Mouse (Mus musculus): ENCODE data around the gene Mapk9. TPM values are rescaled to one million over a fixed set of nuclear protein-coding genes. Genes with fewer than 3 reads are reported as not detected.

Mapk9 gene
- polyA plus RNA-seq, 1 experiment from 2014 or later = 49.2 TPM

- Histone ChIP-seq H3K36me3 (ENCODE audit: inconsistent target) (no peaks in the 10 kb centered on the region), H3K4me3 (ENCODE audit: inconsistent target) (peak overlapping the region; percentile 58), H3K79me2 (ENCODE audit: inconsistent target) (peaks cover 62% of the 10 kb centered on the region), H3K27ac (peak overlapping the region; percentile 35)
- WGBS (ENCODE audit: missing documents) = 47% methylated on average over 4 of the region's 4 CpGs
Observed at GRCm38 (mm10) chr11:49848080-49848815, 1.7 kb downstream of the Mapk9 start.

DNA sequence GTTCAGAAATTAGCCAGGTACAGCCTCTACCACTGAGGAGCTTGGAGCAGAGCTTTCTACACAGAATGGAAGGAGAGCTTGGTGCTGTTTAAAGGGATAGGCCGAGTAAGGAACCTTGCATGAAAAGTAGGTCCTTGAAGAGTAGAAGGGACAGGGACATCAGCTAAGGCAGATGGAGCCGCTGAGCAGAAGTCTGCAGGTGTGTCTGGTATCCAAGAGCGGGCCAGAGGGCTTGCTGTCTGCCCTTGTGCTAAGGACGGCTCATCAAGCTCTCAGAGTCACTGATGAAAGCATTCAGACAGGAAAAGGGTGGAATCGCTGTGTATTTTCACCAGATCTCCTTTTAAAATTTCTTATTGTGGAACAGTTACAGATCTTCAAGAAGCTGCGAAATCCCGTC is 3.8 kb downstream of the Mapk9 start:
- Histone ChIP-seq H3K79me2 (ENCODE audit: inconsistent target) (peaks cover 71% of the 10 kb centered on the region), H3K27ac (no peak overlapping the region), H3K4me3 (ENCODE audit: inconsistent target) (no peak overlapping the region), H3K36me3 (ENCODE audit: inconsistent target) (no peaks in the 10 kb centered on the region)
- WGBS (ENCODE audit: missing documents) = 97% methylated on average over 7 of the region's 7 CpGs

DNA sequence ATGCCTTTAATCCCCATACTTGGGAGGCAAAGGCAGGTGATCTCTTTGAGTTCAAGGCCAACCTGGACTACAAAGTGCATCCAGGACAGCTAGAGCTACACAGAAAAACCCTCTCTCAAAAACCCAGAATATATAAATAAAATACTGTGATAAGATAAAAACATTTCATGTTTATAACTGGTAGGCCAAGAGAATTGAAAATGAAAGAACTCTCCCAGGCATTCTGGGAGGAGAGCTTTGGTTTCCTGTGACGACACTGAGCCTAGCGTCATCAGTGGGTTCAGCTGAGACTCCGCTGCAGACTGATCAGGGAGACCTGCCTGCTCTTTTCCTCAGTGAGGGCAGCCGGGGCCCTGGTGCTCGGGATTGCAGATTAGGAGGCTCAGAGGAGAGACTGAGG is 8.6 kb downstream of the Mapk9 start:
- 55% methylated on average over 5 of the region's 5 CpGs for WGBS (ENCODE audit: missing documents)
- no peak overlapping the region for H3K4me3 ChIP-seq (ENCODE audit: inconsistent target)
- peaks cover 40% of the 10 kb centered on the region for H3K79me2 ChIP-seq (ENCODE audit: inconsistent target)
- H3K27ac ChIP-seq = no peak overlapping the region
- no peaks in the 10 kb centered on the region for H3K36me3 ChIP-seq (ENCODE audit: inconsistent target)

DNA sequence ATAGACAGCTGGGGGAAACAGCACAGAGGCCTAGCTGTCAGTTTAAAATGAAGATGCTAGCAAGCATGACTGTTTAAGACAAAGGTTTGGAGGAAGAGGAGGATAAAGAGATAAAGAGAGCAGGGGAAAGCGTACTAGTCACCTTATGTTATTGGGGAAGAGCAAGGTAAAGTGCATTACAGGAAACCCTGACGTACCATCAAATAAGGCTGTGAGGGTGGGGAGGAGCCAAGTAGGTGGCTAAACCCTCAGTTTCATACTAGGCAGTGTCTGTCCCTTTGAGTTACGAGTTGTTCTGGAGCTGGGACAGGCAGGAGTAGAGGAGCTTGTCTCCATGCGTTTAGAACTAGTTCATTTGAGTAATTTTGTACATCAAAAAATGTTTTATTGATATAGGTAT is 14.6 kb downstream of the Mapk9 start:
- H3K27ac ChIP-seq = no peak overlapping the region
- 98% methylated on average over 4 of the region's 4 CpGs for WGBS (ENCODE audit: missing documents)
- H3K79me2 ChIP-seq (ENCODE audit: inconsistent target) = no peaks in the 10 kb centered on the region
- H3K36me3 ChIP-seq (ENCODE audit: inconsistent target) = peaks cover 25% of the 10 kb centered on the region; the same call in 1 of the 2 replicates
- no peak overlapping the region for H3K4me3 ChIP-seq (ENCODE audit: inconsistent target)

DNA sequence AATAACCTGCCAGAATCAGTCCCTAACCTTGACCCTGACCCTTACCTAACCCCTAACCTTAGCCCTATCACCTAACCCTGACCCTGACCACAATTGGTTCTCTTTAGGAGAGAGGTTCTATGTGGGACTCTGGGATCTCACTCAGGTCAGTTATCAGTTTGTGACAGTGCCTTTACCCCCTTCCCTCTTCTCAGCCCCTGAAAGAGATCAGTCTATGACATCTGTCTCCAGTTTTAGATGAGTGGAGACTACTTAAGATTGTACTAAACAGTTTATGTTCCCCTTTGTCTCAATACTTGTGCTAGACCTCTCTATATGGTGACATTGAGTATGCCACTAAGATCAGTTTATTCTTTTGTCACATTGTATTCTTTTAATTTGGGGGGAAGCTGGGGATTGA is 17.4 kb downstream of the Mapk9 start:
- H3K27ac ChIP-seq = no peak overlapping the region

GRCm38 (mm10) chr11:49867320-49867719 is 20.8 kb downstream of the Mapk9 start:
- Histone ChIP-seq H3K4me3 (ENCODE audit: inconsistent target) (no peak overlapping the region), H3K27ac (no peak overlapping the region), H3K36me3 (ENCODE audit: inconsistent target) (peaks cover 51% of the 10 kb centered on the region), H3K79me2 (ENCODE audit: inconsistent target) (no peaks in the 10 kb centered on the region)
- WGBS (ENCODE audit: missing documents) = 87% methylated on average over 5 of the region's 5 CpGs

More for the DNA sequence above, 17.4 kb downstream of the Mapk9 start:
- Histone ChIP-seq H3K4me3 (ENCODE audit: inconsistent target) (no peak overlapping the region), H3K79me2 (ENCODE audit: inconsistent target) (no peaks in the 10 kb centered on the region), H3K36me3 (ENCODE audit: inconsistent target) (peaks cover 36% of the 10 kb centered on the region)

- H3K79me2 ChIP-seq (ENCODE audit: inconsistent target) = no peaks in the 10 kb centered on the region
- H3K27ac ChIP-seq = no peak overlapping the region
- peaks cover 63% of the 10 kb centered on the region for H3K36me3 ChIP-seq (ENCODE audit: inconsistent target)
- no peak overlapping the region for H3K4me3 ChIP-seq (ENCODE audit: inconsistent target)
Observed at GRCm38 (mm10) chr11:49869762-49870161, 23.2 kb downstream of the Mapk9 start.

GRCm38 (mm10) chr11:49871914-49872313 is 25.4 kb downstream of the Mapk9 start:
- H3K79me2 ChIP-seq (ENCODE audit: inconsistent target) = no peaks in the 10 kb centered on the region
- WGBS (ENCODE audit: missing documents) = 58% methylated on average over 6 of the region's 6 CpGs
- H3K36me3 ChIP-seq (ENCODE audit: inconsistent target) = peaks cover 59% of the 10 kb centered on the region
- H3K4me3 ChIP-seq (ENCODE audit: inconsistent target) = no peak overlapping the region
- H3K27ac ChIP-seq = no peak overlapping the region

DNA sequence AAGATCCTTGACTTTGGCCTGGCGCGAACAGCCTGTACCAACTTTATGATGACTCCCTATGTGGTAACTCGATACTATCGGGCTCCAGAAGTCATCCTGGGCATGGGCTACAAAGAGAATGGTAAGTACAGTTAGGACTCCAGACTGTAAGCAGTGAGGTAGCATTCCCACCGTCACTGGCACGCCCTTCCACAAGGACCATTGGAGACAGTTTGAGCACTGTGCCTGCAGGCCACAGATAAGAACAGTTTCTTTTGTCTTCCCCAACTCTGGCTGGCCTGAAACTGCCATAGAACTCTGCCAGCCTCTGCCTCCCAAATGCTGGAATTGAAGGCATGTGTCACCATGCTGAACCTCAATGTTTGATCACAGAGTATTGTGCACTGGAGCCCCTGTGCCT is 26.2 kb downstream of the Mapk9 start:
- peaks cover 61% of the 10 kb centered on the region for H3K36me3 ChIP-seq (ENCODE audit: inconsistent target)
- no peaks in the 10 kb centered on the region for H3K79me2 ChIP-seq (ENCODE audit: inconsistent target)
- no peak overlapping the region for H3K27ac ChIP-seq

GRCm38 (mm10) chr11:49876948-49877817 is 30.6 kb downstream of the Mapk9 start:
- peaks cover 75% of the 10 kb centered on the region for H3K36me3 ChIP-seq (ENCODE audit: inconsistent target)
- no peak overlapping the region for H3K27ac ChIP-seq
- 95% methylated on average over 8 of the region's 8 CpGs for WGBS (ENCODE audit: missing documents)
- no peak overlapping the region for H3K4me3 ChIP-seq (ENCODE audit: inconsistent target)
- no peaks in the 10 kb centered on the region for H3K79me2 ChIP-seq (ENCODE audit: inconsistent target)

More for the DNA sequence above, 26.2 kb downstream of the Mapk9 start:
- H3K4me3 ChIP-seq (ENCODE audit: inconsistent target) = no peak overlapping the region
- 99% methylated on average over 6 of the region's 6 CpGs for WGBS (ENCODE audit: missing documents)

DNA sequence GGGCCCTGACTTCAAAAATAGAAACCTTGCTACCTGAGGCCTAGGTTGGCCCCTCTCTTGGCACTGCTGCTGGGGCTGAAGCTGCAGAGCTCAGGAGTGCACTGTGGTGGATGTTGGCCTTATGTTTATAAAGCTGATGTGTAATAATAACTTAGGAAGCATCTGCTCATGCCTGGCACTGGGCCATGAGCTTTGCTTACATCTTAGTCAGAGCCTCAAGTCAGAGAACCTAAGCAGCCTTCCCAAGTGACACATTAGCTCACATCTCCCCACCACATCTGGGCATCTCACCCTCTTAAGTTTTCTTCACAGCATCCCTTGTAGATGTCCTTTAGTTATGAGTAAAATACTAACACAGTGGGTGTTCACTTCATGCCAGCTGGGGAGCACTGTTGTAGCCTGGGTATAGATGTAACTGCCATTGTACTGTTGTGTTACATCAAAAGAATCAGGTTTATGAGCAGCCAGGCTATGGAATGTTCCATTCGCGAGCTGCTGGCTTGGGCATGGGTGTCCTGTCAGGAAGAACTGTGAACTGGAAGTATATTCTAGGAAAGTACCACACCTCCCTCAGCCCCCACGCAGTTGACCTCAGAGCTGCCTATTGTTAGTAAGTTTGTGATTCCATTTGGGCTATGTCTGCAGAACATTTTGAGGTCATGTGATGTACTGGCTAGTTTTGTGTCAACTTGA is 33.5 kb downstream of the Mapk9 start:
- H3K79me2 ChIP-seq (ENCODE audit: inconsistent target) = no peaks in the 10 kb centered on the region
- peaks cover 73% of the 10 kb centered on the region for H3K36me3 ChIP-seq (ENCODE audit: inconsistent target)
- no peak overlapping the region for H3K27ac ChIP-seq
- 100% methylated on average over 3 of the region's 3 CpGs for WGBS (ENCODE audit: missing documents)
- H3K4me3 ChIP-seq (ENCODE audit: inconsistent target) = no peak overlapping the region

DNA sequence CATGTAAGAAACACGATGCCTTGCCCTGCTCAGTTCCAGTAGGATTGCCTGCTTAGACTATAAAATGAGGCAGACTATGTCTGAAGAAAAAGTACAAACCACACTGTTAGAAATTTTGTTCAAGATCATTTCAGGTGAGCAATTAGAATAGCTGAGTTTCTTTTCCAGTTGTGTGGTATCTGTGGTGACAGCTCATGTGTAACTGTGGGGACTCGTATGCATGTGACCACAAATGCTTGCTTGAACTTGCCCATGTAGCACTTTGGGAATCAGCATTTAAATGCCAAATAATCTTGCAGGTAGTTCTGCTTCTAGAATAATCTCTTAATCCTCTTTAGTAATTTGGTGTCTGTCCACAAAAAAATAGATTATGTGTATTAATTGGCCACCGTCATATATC is 36.8 kb downstream of the Mapk9 start:
- Histone ChIP-seq H3K27ac (no peak overlapping the region), H3K4me3 (ENCODE audit: inconsistent target) (no peak overlapping the region), H3K36me3 (ENCODE audit: inconsistent target) (peaks cover 69% of the 10 kb centered on the region), H3K79me2 (ENCODE audit: inconsistent target) (no peaks in the 10 kb centered on the region)
- 96% methylated on average over 2 of the region's 3 CpGs for WGBS (ENCODE audit: missing documents)

DNA sequence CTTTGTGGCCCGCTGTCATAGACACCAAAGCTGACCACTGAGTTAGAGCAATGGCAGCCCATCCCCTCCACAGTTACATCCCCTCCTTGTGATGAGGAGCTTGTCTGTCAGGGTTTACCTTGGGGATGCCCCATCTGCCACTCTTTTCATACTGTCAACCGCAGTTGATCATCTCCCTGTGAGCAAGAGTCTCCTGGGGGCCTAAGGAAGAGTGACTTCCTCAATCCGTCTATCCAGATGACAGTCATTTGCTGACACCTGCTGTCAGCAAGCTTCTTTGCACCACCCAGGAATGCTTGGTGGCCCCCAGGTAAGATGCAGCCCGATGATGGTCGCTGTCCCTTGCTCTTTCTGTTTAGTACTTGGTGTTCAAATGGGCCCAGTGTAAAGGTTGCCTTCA is 41.9 kb downstream of the Mapk9 start:
- H3K4me3 ChIP-seq (ENCODE audit: inconsistent target) = no peak overlapping the region
- H3K27ac ChIP-seq = no peak overlapping the region
- H3K79me2 ChIP-seq (ENCODE audit: inconsistent target) = no peaks in the 10 kb centered on the region
- 88% methylated on average over 5 of the region's 5 CpGs for WGBS (ENCODE audit: missing documents)
- H3K36me3 ChIP-seq (ENCODE audit: inconsistent target) = peaks cover 30% of the 10 kb centered on the region; the same call in 1 of the 2 replicates

DNA sequence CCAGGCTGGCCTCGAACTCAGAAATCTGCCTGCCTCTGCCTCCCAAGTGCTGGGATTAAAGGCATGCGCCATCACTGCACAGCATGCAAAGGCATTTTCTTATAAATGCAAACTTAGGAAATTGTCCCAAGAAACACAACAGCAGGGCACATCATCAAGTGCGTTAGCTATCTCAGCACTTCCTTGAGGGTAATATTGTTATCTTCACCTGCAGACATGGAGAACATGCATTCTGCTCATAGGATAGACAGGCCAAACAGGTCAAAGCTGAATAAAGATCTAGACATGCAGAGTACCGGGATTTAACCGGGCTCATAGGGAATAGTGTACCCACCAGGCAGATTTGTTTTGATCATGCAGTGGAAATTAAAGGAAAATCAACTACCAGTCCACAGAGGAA is 45.4 kb downstream of the Mapk9 start:
- Histone ChIP-seq H3K4me3 (ENCODE audit: inconsistent target) (no peak overlapping the region), H3K27ac (no peak overlapping the region), H3K36me3 (ENCODE audit: inconsistent target) (peaks cover 7% of the 10 kb centered on the region; the same call in 1 of the 2 replicates), H3K79me2 (ENCODE audit: inconsistent target) (no peaks in the 10 kb centered on the region)
- WGBS (ENCODE audit: missing documents) = 94% methylated on average over 5 of the region's 5 CpGs

DNA sequence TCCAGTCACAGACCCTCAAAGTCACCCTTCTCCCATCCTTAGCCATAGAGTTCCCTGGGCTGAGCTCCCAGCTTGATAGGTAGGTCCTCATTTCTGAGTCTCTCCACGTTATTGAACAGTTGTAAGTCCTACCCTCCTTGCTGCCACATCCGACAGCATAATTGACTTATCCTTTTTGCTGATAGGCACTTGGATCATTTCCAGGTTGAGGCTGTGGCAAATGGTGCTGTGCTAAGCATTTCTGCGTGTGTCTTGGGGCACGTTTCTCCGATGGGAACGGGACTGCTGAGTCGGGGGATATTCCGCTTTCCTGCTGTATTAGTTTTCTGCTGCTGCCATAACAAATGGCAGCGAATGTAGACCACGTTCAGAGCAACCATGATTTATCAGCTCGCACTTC is 47.3 kb downstream of the Mapk9 start:
- Histone ChIP-seq H3K27ac (no peak overlapping the region), H3K4me3 (ENCODE audit: inconsistent target) (no peak overlapping the region), H3K79me2 (ENCODE audit: inconsistent target) (no peaks in the 10 kb centered on the region), H3K36me3 (ENCODE audit: inconsistent target) (no peaks in the 10 kb centered on the region; the same call in 1 of the 2 replicates)
- 89% methylated on average over 11 of the region's 11 CpGs for whole genome bisulfite sequencing (ENCODE audit: missing documents)

All from macrophage (primary cell).